ENCODE assay signal across 10 mouse cellular contexts in the genomic region with DNA sequence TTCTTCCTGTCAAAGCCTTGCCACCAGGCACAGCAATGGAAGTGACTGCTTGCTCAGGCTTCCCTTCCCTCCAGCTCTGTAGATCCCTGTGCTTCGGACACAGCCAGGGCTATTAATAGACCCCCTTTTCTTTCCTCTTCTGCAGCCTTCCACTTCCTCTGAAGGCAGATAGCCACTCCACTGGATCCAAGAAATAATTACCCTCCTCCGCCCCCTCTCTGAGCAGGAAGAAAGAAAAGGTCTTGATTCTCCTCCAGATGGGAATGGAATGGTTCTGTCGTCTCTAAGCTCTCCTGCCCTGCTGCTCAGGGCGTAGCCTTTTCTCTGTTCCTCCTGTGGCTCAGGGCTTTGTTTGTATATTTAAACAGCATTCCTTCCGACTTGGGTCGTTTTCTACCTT. TPM values are rescaled to one million over a fixed set of nuclear protein-coding genes. Genes with fewer than 3 reads are reported as not detected.
DNase-seq lines count a peak whose midpoint lies in the region; ATAC-seq and TF ChIP-seq lines count a peak whose summit lies in the region.
"Had no signal": no experiment of that assay in that cellular context is flagged by ENCODE, and none has a peak within 500 bp of the region (broad histone marks: within the 10 kb centered on the region; RNA-seq: fewer than 3 reads in every experiment).

No protein-coding gene starts in this region.

- no peak for TF ChIP-seq CTCF in forebrain, postnatal 0 days (IDR thresholded peaks at IDR 0.05; ENCODE audit: low read depth)

- 0 out of 2 replicates have a peak, but pooled peaks have one; percentile 21 for ATAC-seq in forebrain, embryonic 13.5 days
- no peak for ATAC-seq in forebrain, postnatal 0 days
- ATAC-seq in heart, embryonic 13.5 days (ENCODE audit: extremely low read depth, insufficient number of reproducible peaks, low FRiP score, low TSS enrichment) = peak; percentile 44; the same call in 1 of the 2 replicates
- ATAC-seq in limb, embryonic 15.5 days (ENCODE audit: insufficient number of reproducible peaks, low FRiP score, low TSS enrichment, low read depth) = no peak

- no peaks in the 10 kb centered on the region for H3K36me3 ChIP-seq in forebrain, embryonic 13.5 days (ENCODE audit: poor library complexity, severe bottlenecking)
- no peaks in the 10 kb centered on the region for H3K36me3 ChIP-seq in forebrain, postnatal 0 days (ENCODE audit: insufficient read depth)
- H3K36me3 ChIP-seq in ES-E14 (ENCODE audit: control insufficient read depth, insufficient read depth, low read length, poor library complexity, severe bottlenecking) = no peaks in the 10 kb centered on the region
- no peaks in the 10 kb centered on the region for H3K36me3 ChIP-seq in heart, embryonic 13.5 days
- H3K36me3 ChIP-seq in limb, embryonic 15.5 days = no peaks in the 10 kb centered on the region

- no peak overlapping the region for H3K4me2 ChIP-seq in forebrain, embryonic 13.5 days
- H3K4me2 ChIP-seq in forebrain, postnatal 0 days (ENCODE audit: low read depth) = no peak overlapping the region
- H3K4me2 ChIP-seq in heart, embryonic 13.5 days = peak overlapping the region; percentile 55
- 0 out of 2 replicates have a peak overlapping the region, but pooled peaks have one; percentile 10 for H3K4me2 ChIP-seq in limb, embryonic 15.5 days

- H3K27ac ChIP-seq in forebrain, embryonic 13.5 days = no peak overlapping the region
- no peak overlapping the region for H3K27ac ChIP-seq in forebrain, postnatal 0 days (ENCODE audit: low read depth, low read length)
- H3K27ac ChIP-seq in ES-E14 (ENCODE audit: insufficient read depth, low read depth, low read length, poor library complexity, severe bottlenecking) = peak overlapping the region; percentile 51; the same call in 1 of the 2 replicates
- H3K27ac ChIP-seq in heart, embryonic 13.5 days (replicated peaks) = peak overlapping the region; percentile 88
- no peak overlapping the region for H3K27ac ChIP-seq in limb, embryonic 15.5 days

- in situ Hi-C loops in ES-E14 (cut with MboI; ENCODE audit: low sequenced_read_pairs in 2 of 2, unreplicated experiment in 2 of 2) = no loop called here

- peaks cover 16% of the 10 kb centered on the region for H3K4me1 ChIP-seq in forebrain, embryonic 13.5 days
- no peaks in the 10 kb centered on the region for H3K4me1 ChIP-seq in forebrain, postnatal 0 days (ENCODE audit: insufficient read depth)
- H3K4me1 ChIP-seq in ES-E14 (ENCODE audit: control insufficient read depth in 2 of 2, insufficient read depth in 2 of 2, low read length in 2 of 2, poor library complexity in 1 of 2) = peaks cover 0 to 19% of the 10 kb centered on the region in 2 experiments; a peak in 2 of 4 replicates
- H3K4me1 ChIP-seq in heart, embryonic 13.5 days = peaks cover 35% of the 10 kb centered on the region
- peaks cover 6% of the 10 kb centered on the region for H3K4me1 ChIP-seq in limb, embryonic 15.5 days

- H3K9me3 ChIP-seq in forebrain, embryonic 13.5 days (replicated peaks) = no peaks in the 10 kb centered on the region
- H3K9me3 ChIP-seq in forebrain, postnatal 0 days (ENCODE audit: low read length) = no peaks in the 10 kb centered on the region
- no peaks in the 10 kb centered on the region for H3K9me3 ChIP-seq in ES-E14 (ENCODE audit: control insufficient read depth, insufficient read depth, low read depth, low read length)
- H3K9me3 ChIP-seq in heart, embryonic 13.5 days = no peaks in the 10 kb centered on the region
- H3K9me3 ChIP-seq in limb, embryonic 15.5 days = no peaks in the 10 kb centered on the region

- DNase-seq in forebrain, postnatal 0 days = no peak
- DNase-seq in ES-E14 (ENCODE audit: low read depth, low spot score) = no peak
- DNase-seq in right cerebral cortex, adult 2 months (ENCODE audit: low spot score in 2 of 2) = no peak
- no peak for DNase-seq in frontal cortex, postnatal 14 days (ENCODE audit: low spot score in 2 of 2)
- DNase-seq in urinary bladder, adult 18-20 months (ENCODE audit: low spot score in 2 of 2) = no peak
- DNase-seq: adrenal gland, postnatal 14 days had no signal

- H3K27me3 ChIP-seq in forebrain, embryonic 13.5 days = no peaks in the 10 kb centered on the region
- no peaks in the 10 kb centered on the region for H3K27me3 ChIP-seq in forebrain, postnatal 0 days (ENCODE audit: insufficient read depth, low read length)
- no peaks in the 10 kb centered on the region for H3K27me3 ChIP-seq in heart, embryonic 13.5 days (replicated peaks)
- no peaks in the 10 kb centered on the region for H3K27me3 ChIP-seq in limb, embryonic 15.5 days

- 11% methylated on average over 6 of the region's 6 CpGs for WGBS in forebrain, embryonic 13.5 days
- WGBS in forebrain, postnatal 0 days = 11% methylated on average over 6 of the region's 6 CpGs
- 15% methylated on average over 6 of the region's 6 CpGs for WGBS in heart, embryonic 13.5 days
- WGBS in limb, embryonic 15.5 days = 19% methylated on average over 6 of the region's 6 CpGs

- H3K4me3 ChIP-seq in forebrain, embryonic 13.5 days = no peak overlapping the region
- H3K4me3 ChIP-seq in forebrain, postnatal 0 days (ENCODE audit: low read depth, low read length) = no peak overlapping the region
- peak overlapping the region in 1 of 2 experiments; percentile 0; a peak in 1 of 4 replicates for H3K4me3 ChIP-seq in ES-E14 (ENCODE audit: insufficient read depth in 1 of 2, low read depth in 1 of 2, low read length in 2 of 2, poor library complexity in 1 of 2, severe bottlenecking in 1 of 2)
- H3K4me3 ChIP-seq in heart, embryonic 13.5 days = no peak overlapping the region
- H3K4me3 ChIP-seq in limb, embryonic 15.5 days = no peak overlapping the region
- H3K4me3 ChIP-seq: erythroblast, embryonic 14.5 days had no signal

- no peak overlapping the region for H3K9ac ChIP-seq in forebrain, embryonic 13.5 days
- H3K9ac ChIP-seq in forebrain, postnatal 0 days = no peak overlapping the region
- H3K9ac ChIP-seq in ES-E14 (ENCODE audit: insufficient read depth, low read depth, low read length, poor library complexity, severe bottlenecking) = no peak overlapping the region; the same call in 1 of the 2 replicates
- H3K9ac ChIP-seq in heart, embryonic 13.5 days = peak overlapping the region; percentile 65
- no peak overlapping the region for H3K9ac ChIP-seq in limb, embryonic 15.5 days

TF ChIP-seq in ES-E14, 5 proteins besides CTCF, POLR2A, EP300 and RAD21:
- no peak for TF ChIP-seq HCFC1 (IDR thresholded peaks at IDR 0.05; ENCODE audit: borderline replicate concordance, insufficient read depth, low read length)
- TF ChIP-seq MAFK (IDR thresholded peaks at IDR 0.05; ENCODE audit: insufficient read depth, low read depth, low read length) = no peak
- no peak for TF ChIP-seq CHD2 (IDR thresholded peaks at IDR 0.05; ENCODE audit: low read depth, low read length)
- no peak for TF ChIP-seq ZNF384 (IDR thresholded peaks at IDR 0.05; ENCODE audit: low read depth, low read length)
- no peak for TF ChIP-seq ZC3H11A (IDR thresholded peaks at IDR 0.05; ENCODE audit: borderline replicate concordance, low read depth, low read length)

RNA-seq across cellular contexts. Expression of a gene that starts 27.0 kb away (rescaled TPM):
- 14.3 and 14.7 TPM in 2 replicates for polyA plus RNA-seq in forebrain, embryonic 13.5 days (2015; fragmentation: Nextera tagmentation; extraction: Ambion mirVana)
- 13.7 and 15.5 TPM in 2 replicates for total RNA-seq in forebrain, postnatal 0 days (2014; rRNA removed)
- polyA plus RNA-seq in forebrain, postnatal 0 days (2015; fragmentation: Nextera tagmentation; extraction: Ambion mirVana) = 6.8 and 8.8 TPM in 2 replicates
- total RNA-seq in ES-E14 (2012; rRNA removed) = 97.3 and 104 TPM in 2 replicates
- polyA plus RNA-seq in heart, embryonic 13.5 days (2015; fragmentation: Nextera tagmentation; extraction: Ambion mirVana) = 21.6 and 22.7 TPM in 2 replicates
- polyA plus RNA-seq in limb, embryonic 15.5 days (2015; fragmentation: Nextera tagmentation; extraction: Ambion mirVana) = 17.2 and 20.6 TPM in 2 replicates

RNA-seq across cellular contexts. Expression of a gene that starts 28.5 kb away (rescaled TPM):
- polyA plus RNA-seq in forebrain, embryonic 13.5 days (2015; fragmentation: Nextera tagmentation; extraction: Ambion mirVana) = 55.4 and 56.7 TPM in 2 replicates
- total RNA-seq in forebrain, postnatal 0 days (2014; rRNA removed) = 15.0 and 26.0 TPM in 2 replicates
- 33.3 and 33.4 TPM in 2 replicates for polyA plus RNA-seq in forebrain, postnatal 0 days (2015; fragmentation: Nextera tagmentation; extraction: Ambion mirVana)
- 10.9 and 16.4 TPM in 2 replicates for total RNA-seq in ES-E14 (2012; rRNA removed)
- polyA plus RNA-seq in heart, embryonic 13.5 days (2015; fragmentation: Nextera tagmentation; extraction: Ambion mirVana) = 60.9 and 64.0 TPM in 2 replicates
- polyA plus RNA-seq in limb, embryonic 15.5 days (2015; fragmentation: Nextera tagmentation; extraction: Ambion mirVana) = 36.0 and 38.6 TPM in 2 replicates

Comparison
In these comparisons a context has a peak if more than half of its experiments do, and no peak if none do; other contexts are left out.
1. ATAC-seq: peak in forebrain, embryonic 13.5 days (single experiment) and heart, embryonic 13.5 days (single experiment); none in forebrain, postnatal 0 days (single experiment) and limb, embryonic 15.5 days (single experiment).
2. H3K27ac ChIP-seq: peak in ES-E14 (single experiment) and heart, embryonic 13.5 days (single experiment); none in forebrain, embryonic 13.5 days (single experiment), forebrain, postnatal 0 days (single experiment) and limb, embryonic 15.5 days (single experiment).
3. H3K4me2 ChIP-seq: peak in heart, embryonic 13.5 days (single experiment) and limb, embryonic 15.5 days (single experiment); none in forebrain, embryonic 13.5 days (single experiment) and forebrain, postnatal 0 days (single experiment).